Mouse (Mus musculus) spleen, postnatal 10 days (tissue): ENCODE measurements around the gene Entpd7.
A peak's percentile ranks its signal among the peaks of the same experiment; 100 is the strongest.

ENCODE experiments used
- DNase-seq, 2 experiments: peaks; one replicate each; pipeline ENCODE4 v3.0.0; 2021 to 2022; ENCODE audit warnings: low spot score in 2 of 2

The Entpd7 gene

DNA sequence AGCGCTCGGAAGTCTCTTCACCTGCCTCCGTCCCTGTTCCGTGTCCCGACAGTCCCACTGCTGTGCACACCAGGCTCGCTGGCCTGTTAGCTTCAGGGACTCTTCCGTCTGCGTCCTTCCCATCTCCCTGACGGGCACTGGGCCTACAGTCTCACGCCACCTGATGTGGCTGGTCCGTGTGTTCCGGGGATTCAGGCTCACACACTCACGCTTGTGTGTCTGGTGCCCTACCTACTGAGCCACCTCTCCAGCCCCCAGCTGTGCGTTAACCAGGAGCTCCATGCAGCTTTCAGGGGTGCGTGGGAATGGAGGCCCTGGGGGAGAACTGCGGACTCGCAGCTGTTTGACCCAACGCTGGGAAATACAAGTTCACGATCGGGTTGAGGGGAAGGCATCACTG, 34.7 kb downstream of the Entpd7 start:
- DNase-seq, result no peak

DNA sequence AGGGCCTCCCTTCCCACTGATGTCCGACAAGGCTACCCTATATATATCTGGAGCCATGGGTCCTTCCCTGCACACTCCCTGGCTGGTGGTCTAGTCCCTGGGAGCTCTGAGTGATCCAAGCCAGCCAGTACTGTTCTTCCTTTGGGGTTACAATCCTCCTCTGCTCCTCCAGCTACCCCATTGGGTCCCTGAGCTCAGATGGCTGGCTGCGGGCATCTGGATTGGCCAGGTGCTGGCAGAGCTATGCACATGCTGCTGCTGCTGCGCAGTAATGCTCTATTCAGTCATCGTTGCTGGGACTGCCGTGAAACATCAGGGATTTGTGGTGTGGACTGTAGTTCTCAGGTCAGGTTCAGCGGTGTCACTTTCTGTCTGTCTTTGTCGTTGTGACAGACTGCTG, 35.3 kb downstream of the Entpd7 start:
- DNase-seq, result no peak

DNA sequence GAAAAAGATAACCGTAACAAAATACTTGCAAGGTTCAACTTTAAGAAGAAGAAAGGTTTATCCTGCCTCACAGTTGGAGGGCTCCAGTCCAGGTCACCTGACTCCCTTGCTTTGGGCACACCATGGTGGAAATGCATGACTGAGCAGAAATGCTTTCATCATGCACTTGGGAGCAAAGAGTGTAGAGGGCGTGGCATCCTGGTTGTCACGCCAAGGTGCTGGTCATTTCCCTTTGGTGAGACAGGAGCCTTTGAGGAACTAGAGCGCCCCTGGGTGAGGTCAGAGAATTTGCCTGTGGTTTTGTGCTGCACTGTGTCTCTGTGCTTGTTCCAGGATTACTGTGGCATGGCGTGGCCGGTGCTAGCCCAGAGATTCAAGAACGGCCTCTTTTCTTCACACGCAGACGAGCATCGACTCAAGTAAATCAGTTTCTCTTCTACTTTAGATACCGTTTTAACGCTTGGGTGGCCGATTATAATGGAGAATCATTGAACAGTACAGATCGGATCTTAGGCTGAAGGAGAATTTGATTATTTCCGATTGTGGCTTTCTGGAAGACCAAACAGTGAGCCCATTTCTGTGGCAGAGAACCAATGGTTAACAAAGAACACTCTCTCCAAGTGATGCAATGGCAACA, 37.2 kb downstream of the Entpd7 start:
- peak in 1 of 2 experiments; percentile 39 for DNase-seq

DNA sequence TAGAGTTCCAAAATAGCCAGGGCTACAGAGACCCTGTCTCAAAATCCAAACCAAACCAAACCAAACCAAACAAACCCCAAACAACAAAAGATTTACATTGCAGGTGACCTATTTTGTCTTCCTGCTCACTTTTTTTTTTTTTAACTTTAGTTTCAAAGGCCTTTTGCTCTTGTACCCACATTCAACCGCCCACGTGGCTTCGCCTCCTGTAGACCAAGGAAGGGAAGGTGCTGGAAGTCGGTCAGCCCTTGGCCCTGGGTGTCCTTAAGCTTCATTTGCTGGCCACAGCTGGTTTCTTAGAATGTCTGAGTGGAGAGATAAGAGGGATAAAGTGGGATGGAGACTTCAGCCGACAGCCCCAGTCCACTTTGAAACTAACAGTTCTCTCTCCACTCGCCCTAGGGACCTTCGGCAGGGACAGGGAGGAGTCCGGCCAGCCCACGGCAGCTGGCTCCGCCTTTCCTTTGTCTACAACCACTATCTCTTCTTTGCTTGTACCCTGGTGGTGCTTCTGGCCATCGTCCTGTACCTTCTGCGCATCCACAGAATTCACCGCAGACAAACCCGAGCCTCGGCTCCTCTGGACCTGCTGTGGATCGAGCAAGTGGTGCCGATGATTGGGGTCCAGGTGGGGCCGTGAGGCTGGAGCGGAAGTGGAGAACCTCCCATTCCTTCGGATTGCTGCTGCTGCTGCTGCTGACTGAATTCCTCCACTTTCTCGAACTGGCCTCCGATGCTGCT, 40.0 kb downstream of the Entpd7 start:
- no peak for DNase-seq

DNA sequence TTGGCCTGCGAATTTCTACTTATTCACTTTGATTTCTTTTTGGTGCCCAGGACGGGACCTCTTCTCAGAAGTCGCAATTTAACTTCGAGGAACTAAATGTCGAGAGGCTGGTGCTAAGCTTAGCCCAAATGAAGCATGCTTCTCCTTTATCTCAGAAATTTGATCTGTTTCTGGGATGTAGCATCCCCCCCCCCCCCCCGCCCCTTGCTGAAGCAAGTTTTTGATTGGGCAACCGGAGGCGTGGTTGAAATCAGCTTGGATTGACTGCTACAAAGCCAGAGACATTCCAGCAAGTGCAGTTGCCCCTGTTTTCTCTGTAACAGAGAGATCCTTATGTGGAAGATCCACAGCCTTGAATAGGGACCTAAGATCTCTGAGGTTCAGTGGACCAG, 40.6 kb downstream of the Entpd7 start:
- no peak for DNase-seq

DNA sequence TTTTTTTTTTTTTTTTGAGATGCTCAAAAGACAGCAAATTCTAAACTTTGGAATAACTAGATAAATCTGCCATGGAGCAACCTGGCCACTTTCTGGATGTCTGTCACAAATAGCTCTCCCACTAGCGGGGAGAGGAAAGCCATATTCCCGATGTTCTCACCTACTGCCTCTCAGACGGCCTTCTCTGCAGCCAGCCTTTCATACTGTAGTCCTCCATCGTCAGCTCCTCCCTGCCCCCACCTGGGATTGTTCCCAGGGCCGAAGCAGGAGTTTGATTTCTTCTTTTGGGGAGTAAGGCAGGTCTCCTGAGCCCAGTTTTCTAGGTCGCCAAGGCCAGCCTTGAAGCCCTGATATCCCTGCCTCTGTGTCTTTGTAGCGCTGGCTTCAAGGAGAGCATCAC, 41.7 kb downstream of the Entpd7 start:
- no peak for DNase-seq

DNA sequence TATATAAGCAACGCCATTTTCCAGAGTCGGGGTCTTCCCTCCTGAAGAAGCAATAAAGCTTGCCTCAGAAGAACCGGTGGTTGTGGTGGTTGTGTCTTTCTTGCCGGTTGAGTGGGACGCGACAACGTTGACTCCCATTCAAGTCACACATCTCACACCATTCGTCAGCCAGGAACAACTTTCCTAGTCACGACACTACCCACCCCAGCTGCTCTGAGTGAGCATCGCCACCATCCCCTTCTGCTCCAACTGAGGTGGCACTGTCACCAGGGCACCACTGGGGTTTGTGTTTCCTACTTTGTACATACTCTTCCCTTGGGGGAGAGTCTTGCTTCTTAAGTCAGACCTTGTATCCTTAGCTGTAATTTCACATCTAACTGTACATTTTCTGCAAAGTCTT, 48.9 kb downstream of the Entpd7 start:
- no peak for DNase-seq

DNA sequence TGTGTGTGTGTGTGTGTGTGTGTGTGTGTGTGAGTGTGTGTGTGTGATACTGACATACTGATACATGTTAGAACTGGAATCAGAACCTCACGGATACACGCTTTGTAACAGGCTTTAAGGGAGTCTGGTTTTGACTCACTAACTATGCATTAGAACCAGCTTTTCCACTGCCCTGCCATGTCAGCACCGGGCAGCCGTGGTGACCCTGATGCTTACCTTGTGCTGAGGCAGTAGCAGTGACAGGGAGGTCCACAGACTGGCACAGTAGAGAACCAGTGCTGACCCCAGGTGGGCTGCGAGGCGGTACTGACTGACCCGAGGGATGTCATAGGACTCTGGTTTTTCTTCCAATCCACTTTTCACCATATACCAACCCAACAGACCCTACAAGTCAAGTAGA, 53.9 kb downstream of the Entpd7 start:
- no peak for DNase-seq

DNA sequence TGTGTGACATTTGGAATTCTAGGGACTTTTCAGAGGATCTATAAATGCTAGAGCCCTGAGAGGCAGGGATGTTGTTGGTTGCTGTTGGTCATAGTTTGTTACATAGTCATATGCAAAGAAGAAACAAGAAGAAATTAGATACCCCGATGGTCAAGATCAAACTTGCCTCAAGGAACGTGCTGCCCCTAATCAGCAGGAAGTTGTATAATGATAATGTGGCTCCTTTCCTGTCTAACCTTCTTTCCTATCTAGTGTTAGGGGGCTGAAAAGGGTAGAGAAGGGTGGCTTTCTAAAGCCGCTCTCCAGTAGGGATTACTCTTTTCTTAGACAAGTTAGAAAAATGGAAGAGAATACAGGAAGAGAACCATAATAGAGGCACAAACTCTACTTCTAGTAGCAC, 56.3 kb downstream of the Entpd7 start:
- no peak for DNase-seq

DNA sequence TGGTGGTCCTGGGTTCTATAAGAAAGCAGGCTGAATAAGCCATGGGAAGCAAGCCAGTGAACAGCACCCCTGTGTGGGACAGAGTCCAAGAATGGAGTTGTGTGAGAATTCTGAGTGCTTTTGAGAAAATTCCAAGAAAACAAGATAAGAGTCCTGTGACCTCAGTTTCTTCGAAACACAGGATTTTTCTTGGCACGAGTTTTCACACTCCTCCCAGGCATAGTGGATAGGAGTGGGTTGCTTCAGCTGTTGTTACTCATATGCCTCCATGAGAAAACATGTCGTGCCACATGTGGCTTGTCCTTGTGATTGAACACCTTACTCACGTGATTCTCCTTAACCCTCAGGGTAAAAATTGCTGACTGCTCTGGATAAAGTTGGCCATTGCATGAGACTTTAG, 58.4 kb downstream of the Entpd7 start:
- DNase-seq, result no peak

DNA sequence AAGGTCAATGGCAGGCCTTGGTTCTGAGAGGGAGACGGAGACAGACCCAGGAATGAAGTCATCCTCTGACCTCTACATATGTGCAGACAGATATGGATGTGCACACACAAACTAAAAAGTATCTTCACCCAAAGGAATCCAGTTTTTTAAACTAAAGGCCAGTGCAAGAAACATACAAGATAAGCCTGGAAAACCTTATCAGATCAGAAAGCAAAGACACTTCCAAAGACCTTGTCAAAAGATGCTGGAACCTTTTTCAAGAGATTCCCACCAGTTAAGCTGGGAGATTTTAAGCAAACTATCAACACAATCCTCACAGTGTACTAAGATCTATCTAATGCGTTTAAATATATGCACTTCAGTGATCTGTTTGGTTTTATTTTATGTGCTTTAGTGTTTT, 60.5 kb downstream of the Entpd7 start:
- no peak for DNase-seq

DNA sequence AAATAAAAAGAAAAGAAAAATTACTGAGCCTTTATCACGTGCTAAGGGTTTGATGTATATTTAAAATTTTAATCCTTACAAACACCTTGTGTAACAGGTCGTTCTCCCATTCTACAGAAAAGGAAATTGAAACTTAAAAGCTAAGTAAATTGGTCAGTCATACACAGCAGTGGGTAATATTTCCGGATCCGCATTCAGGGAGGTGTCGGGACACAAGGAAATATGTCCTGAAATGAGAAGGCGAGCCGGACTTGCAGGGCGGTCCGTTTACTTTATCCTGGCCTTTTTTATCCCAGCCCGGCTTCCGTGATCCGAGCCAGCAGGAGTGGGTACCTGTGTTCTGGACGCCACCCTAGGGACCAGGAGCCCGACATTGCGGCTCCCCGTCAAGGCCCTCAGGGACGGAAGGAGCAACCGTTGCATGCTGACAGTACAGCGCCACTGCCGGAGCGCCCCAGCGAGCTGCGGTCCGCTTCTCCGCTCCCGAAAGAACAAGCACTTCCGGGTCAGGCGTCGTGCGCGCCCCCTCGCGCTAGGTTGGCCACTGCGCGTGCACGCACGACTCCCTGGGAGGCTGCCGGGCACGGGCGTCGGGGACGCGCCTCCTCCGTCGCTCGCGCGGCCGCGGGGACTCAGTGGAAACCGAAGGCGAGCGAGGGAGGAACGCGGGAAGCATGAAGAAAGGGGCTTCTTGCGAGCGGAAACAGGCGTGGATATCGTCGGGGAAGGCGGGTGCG, 63.2 kb downstream of the Entpd7 start, which contains the start of the genes Cutc and Cox15:
Gene Cutc (plus strand): TSS at position 508 of the 737 bp plus-strand sequence.
Gene Cox15 (minus strand): TSS at position 512 of the 737 bp plus-strand sequence.
- peak; percentile 94 to 98 for DNase-seq

DNA sequence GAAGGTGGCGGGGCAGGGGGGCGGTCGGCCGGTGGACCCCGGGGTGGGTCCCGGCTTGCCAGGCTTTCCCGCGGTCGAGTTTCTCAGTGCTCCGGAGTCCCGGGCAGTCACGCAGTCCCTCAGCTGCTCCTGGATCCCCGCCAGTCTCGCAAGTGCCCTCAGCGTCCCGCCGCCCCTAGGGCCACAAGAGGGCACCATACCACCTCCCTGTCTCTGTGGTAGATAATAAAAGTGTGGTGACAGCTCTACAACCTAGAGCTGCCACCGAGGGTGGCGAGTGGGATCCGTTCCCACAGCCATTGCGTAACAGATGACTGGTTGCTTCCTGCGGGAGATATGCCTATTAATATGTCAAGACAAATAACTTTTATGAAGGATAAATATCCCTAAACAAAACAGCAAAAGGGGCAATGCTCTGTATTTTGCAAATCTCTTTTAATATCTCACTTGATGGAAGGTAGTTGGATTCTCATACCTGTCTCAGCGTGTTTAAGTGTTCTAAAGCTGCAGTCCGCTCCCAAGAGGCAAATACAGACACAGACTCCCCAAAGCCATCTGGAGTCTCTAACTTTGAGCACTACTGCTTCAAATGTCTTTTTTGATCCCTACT, 63.9 kb downstream of the Entpd7 start:
- peak; percentile 86 to 92 for DNase-seq

DNA sequence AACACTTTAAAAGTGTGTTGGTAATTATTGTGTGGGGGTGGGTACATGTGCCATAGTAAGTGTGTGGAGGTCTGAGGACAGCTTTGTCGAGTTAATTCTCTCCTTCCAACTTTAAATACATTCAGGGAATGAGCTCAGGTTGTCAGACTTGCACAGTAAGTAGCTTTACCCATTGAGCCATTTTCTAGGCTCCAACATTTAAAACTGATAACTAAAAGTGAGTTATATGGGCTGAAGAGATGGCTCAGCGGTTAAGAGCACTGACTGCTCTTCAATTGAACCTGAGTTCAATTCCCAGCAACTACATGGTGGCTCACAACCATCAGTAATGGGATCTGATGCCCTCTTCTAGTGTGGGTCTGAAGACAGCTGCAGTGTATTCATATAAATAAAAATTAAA, 64.8 kb downstream of the Entpd7 start:
- DNase-seq, result no peak

DNA sequence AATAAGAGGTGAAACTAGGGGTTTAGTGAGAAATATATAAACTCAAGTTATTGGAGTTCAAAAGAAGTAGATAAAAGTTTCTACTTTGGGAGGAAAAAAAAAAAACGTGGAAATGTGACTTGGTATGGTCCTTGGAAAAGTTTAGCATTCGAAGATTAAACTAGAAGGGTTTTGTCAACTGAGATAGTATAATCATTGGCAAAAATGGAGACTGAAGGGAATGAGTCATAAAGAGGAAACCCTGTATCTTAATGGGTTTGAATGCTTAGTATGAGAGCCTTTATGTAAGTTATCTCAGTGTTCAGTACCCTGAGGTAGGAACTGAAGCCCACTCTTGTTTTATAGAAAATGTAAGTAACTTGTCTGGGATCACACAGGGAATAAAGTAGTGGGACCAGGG, 65.4 kb downstream of the Entpd7 start:
- DNase-seq, result no peak

DNA sequence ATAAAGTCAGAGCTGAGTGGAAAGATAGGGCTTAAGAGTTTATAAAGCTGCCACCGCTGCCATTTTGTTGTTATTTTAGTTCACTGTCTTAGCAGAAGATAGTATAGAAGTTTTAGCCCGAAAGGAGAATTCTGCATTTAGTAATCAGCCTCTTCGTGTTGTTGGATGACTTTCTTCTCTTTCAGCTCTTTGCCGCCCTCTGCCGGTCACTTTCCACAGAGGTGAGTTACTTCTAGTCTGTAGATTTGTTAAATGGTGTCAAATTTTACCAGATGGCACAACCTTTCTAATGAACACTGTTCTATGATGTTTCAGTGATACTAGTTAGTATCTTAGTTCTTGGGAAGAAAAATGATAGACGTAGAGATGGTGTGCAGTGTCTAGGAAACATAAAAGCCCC, 71.0 kb downstream of the Entpd7 start:
- DNase-seq, result peak; percentile 68 to 91

DNA sequence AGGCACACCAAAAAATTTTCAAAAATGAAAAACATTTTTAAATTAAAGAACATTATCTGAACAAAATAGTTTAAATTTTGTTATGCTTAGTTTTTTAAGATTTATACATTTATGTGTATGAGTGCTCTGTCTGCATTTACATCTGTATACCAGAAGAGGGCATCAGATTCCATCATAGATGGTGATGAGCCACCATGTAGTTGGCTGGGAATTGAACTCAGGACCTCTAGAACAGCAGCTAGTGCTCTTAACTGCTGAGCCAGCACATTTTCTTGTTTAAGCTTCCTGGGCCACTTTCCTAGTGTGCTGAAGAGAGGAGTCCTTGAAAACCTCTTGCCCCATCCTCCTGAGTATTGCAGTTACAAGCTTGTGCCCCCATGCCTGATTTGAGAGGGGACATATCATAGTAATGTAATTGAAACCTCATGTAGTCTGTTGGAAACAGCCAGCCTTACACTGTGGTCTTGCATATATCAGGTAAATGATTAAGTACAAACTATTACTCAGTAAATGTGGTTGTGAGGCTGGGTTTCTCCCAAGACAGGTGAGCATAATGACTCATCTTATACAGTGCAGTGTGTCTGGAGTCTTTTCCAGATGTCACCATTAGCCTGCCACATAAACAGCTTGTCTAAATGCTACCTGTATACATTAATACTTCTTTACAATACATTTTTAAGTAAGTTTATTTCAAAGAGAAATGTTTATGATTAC, 72.2 kb downstream of the Entpd7 start:
- DNase-seq, result no peak

DNA sequence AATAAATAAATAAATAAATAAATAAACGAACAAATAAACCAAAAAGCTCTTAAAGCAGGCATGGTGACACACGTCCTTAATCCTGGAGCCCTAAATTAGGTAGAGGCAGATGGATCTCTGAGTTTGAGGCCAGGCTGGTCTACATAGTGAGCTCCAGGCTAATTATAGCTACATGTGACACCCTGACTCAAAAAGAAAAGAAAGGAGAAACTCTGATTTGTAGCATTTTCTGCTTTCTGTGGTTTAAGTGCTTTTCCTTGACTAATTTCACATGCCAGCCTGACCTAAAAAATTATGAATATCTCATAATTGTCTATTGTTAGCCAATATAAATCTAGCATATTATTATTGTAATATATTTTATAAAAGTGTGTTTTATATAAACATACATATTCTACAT, 72.9 kb downstream of the Entpd7 start:
- no peak for DNase-seq

DNA sequence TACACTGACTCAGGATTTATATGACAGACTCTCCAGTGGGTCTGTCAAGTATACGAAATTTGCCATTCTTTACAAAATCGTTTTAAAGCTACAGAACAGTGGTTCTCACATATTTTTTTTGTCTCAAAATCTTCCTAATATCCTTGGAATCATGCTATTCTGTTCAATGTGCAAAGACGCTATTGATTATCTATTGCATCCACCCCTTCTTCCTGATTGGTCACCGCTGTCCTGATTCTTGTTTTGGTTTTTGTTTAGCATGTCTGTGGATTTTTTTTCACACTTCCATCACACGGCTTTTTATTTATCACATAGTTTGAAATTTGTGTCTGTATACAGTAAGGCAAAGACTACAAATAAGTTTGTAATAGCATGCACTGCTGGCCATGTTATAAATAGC, 77.0 kb downstream of the Entpd7 start:
- no peak for DNase-seq

DNA sequence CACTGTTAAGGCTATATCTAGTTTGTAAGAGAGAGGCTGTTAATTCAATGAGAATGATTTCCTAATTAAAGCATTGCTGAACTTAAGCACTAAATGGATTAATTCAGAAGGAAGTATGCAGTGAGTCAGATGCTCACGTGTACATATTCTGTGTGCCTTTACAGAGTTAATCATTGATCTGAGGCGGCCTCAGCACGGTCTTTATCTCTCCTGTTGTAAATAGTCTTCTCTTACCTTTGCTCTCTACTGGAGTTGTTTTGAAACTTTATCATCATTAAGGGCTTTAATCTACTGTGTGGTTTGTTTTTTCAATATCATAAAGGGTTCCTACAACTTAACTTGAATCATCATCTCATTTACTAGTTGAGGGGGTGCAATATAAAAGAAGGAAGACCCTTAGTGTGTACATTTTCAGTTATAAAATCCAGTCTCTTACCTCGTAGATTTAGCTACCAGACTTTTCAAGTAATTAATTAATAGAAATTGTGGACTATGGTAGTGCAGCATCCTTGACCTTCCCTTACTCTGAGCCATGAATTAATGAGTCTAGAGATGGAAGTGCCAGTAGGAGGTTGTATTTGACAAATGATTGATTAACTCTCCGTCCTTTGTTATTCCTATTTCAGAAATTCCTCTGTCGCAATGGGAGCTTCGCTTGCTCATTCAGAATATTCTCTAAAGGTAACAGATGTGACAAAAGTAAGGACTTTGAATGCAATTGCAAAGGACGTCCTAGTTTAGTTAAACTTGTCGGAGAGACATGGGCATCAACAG, 78.3 kb downstream of the Entpd7 start:
- no peak for DNase-seq

DNA sequence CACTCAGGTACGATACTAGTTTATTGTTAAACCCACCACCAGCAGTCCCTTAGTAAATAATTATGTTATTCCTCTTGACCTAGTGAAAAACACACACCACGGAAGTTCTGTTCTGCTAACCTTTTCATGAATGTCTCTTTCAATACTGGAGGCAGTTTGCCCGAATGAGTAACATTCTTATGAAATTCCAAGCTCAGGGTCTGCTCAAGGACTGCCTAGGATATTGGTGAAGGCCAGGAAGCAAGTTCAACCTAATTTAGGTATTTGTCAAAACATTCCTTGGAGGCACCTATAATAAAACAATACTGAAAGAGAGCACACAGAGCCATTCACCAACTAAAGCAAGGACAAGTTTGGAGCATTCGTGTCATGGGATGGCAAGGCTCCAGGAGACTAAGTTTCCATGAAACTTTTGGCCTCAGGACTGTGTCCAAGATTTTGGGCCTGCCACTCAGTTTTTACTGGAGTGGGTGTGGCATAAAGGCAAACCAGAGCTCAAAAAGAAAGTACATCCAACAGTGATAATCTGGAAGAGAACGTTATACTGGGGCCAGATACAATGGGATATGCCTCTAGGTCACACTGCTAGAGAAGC, 80.0 kb downstream of the Entpd7 start:
- no peak for DNase-seq
